Mouse (Mus musculus): Measurements from ENCODE around the gene Rapgef1.

DNA sequence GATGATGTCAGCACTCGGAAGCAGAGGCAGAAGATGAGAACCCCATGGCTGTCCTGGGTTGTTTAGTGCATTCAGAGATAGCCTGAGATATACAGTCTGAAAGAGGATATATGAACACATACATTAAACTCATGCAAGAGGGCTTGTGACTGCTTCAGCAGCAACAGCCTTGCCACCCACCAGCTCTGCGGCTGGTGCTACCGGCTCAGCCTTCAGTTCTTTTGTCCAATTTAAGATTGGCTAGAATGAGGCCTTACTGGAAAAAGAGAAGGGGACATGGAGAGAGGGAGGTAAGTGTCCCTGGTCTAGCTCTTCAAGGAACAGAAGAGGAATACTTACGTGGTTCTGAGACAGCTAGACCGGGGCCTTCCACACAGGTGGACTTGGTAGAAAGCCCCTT is 13.9 kb upstream of the Rapgef1 start:
- TF ChIP-seq POLR2A (IDR thresholded peaks at IDR 0.05; ENCODE audit: insufficient read depth, low read depth, low read length) (no peak), CTCF (IDR thresholded peaks at IDR 0.05; ENCODE audit: insufficient read depth, low read depth, low read length) (no peak)
